Mouse (Mus musculus) intestine, embryonic 14.5 days (tissue): ENCODE data around the gene Fam219a. TPM values are rescaled to one million over a fixed set of nuclear protein-coding genes. Genes with fewer than 3 reads are reported as not detected.

Experiments used
- ATAC-seq: fragments of 200-750 bp; cut with Nextera tagmentation; replicated peaks from 2 replicates; pipeline ENCODE4 v1.8.0; 2017; ENCODE audit warnings: low read depth, moderate number of reproducible peaks, moderate TSS enrichment, moderate library complexity; ENCODE audit not compliant: low FRiP score, low TSS enrichment
- DNase-seq: peaks from one replicate; pipeline ENCODE4 v3.0.0-alpha.2; 2018; ENCODE audit warnings: low spot score
- H3K27ac ChIP-seq: fragments of 300-500 bp; sonication (generic); 2 replicates; pipeline ENCODE4 v1.5.1; 2014; ENCODE audit warnings: low read depth, mild to moderate bottlenecking, control low read depth
- H3K27me3 ChIP-seq: fragments of 300-500 bp; sonication (generic); replicated peaks from 2 replicates; pipeline ENCODE4 v1.6.1; 2014; ENCODE audit warnings: low read length, control low read depth; ENCODE audit not compliant: control insufficient read depth, insufficient read depth
- H3K36me3 ChIP-seq: fragments of 300-500 bp; sonication (generic); 2 replicates; pipeline ENCODE4 v1.6.1; 2014; ENCODE audit warnings: low read length, control low read depth; ENCODE audit not compliant: control insufficient read depth, insufficient read depth
- H3K4me1 ChIP-seq: fragments of 300-500 bp; sonication (generic); replicated peaks from 2 replicates; pipeline ENCODE4 v1.6.1; 2014; ENCODE audit warnings: low read length, control low read depth, mixed read lengths; ENCODE audit not compliant: control insufficient read depth, insufficient read depth
- H3K4me2 ChIP-seq: fragments of 300-500 bp; sonication (generic); 2 replicates; pipeline ENCODE4 v1.6.1; 2014; ENCODE audit warnings: low read length
- H3K4me3 ChIP-seq: fragments of 300-500 bp; sonication (generic); 2 replicates; pipeline ENCODE4 v1.5.1; 2014; ENCODE audit warnings: low read depth, low read length, control low read depth, mixed read lengths
- H3K9ac ChIP-seq: fragments of 300-500 bp; sonication (generic); 2 replicates; pipeline ENCODE4 v1.6.1; 2014; ENCODE audit warnings: mild to moderate bottlenecking, low read length
- H3K9me3 ChIP-seq: fragments of 300-500 bp; sonication (generic); 2 replicates; pipeline ENCODE4 v1.6.1; 2016; ENCODE audit warnings: low read length, control low read depth; ENCODE audit not compliant: control insufficient read depth
- WGBS: fragments of 180-500 bp; shearing (Covaris S2); extraction: QIAGEN DNeasy Blood & Tissue Kit; methylation state at CpG from one replicate; pipeline ENCODE4 v1.1.7; 2014; 5-methylcytosine and 5-hydroxymethylcytosine counted together
- polyA plus RNA-seq: library from polyadenylated mRNA; unstranded; fragments of >200 nt; fragmentation: Nextera tagmentation; extraction: Ambion mirVana; gene quantifications from 2 replicates; pipeline ENCODE4 v1.2.1, GENCODE M21; 2014

The Fam219a gene
- polyA plus RNA-seq, 1 experiment from 2014 or later: 2.2 TPM

DNA sequence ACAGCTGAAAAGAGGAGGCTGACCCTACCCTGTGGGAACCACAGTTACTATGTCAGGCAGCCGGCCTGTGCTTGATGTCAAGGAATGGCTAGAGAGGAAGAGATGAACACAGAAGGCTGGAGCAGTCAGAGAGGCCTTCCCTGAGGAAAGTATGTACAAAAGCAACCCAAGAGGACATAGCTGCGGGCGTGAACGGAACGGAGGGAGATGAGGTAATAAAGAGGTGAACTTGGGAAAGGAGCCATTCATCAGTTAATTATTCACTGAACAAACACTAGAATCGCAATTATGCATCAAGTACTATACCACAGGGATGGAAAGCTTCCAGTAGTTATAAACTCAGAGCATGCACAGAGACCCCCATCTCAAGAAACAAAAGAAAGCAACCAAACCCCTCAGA lies 47.2 kb downstream of the Fam219a start:
- no peaks in the 10 kb centered on the region for H3K36me3 ChIP-seq
- H3K4me1 ChIP-seq: no peaks in the 10 kb centered on the region
- no peak overlapping the region for H3K4me2 ChIP-seq
- ATAC-seq (no peak), DNase-seq (no peak)
- no peak overlapping the region for H3K27ac ChIP-seq
- H3K27me3 ChIP-seq: 0 out of 2 replicates have a peak, but pooled peaks cover 4% of the 10 kb centered on the region
- WGBS: 72% methylated on average over 6 of the region's 6 CpGs
- no peaks in the 10 kb centered on the region for H3K9me3 ChIP-seq
- H3K9ac ChIP-seq: no peak overlapping the region
- H3K4me3 ChIP-seq: no peak overlapping the region

- Histone ChIP-seq H3K4me2 (no peak overlapping the region), H3K36me3 (no peaks in the 10 kb centered on the region), H3K4me3 (no peak overlapping the region), H3K27me3 (0 out of 2 replicates have a peak, but pooled peaks cover 4% of the 10 kb centered on the region), H3K4me1 (no peaks in the 10 kb centered on the region), H3K9me3 (no peaks in the 10 kb centered on the region), H3K27ac (no peak overlapping the region), H3K9ac (no peak overlapping the region)
- DNase-seq: no peak
- no peak for ATAC-seq
- WGBS: 33% methylated on average over 14 of the region's 14 CpGs
These were observed 48.7 kb downstream of the Fam219a start for GRCm38 (mm10) chr4:41520641-41521040.

DNA sequence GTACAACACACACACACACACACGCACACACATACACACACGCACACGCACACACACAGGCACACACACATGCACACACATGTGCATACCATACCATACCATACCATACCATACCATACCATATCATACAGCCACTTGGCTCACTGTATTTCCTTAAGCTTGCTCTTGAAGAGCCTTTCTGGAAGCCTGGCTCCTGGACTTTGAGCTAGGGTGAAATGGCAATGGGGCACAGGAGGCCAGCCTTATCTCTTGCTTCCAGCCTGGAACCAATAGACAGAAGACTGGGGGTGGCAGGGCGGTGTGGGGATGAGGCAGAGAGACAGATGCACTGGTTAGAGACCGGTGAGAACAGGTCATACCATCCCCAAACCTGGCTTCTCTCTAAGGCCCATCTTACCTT lies 50.1 kb downstream of the Fam219a start:
- H3K9me3 ChIP-seq: no peaks in the 10 kb centered on the region
- no peak overlapping the region for H3K27ac ChIP-seq
- H3K9ac ChIP-seq: no peak overlapping the region
- no peak overlapping the region for H3K4me2 ChIP-seq
- H3K4me3 ChIP-seq: no peak overlapping the region
- H3K27me3 ChIP-seq: 0 out of 2 replicates have a peak, but pooled peaks cover 4% of the 10 kb centered on the region
- 87% methylated on average over 5 of the region's 5 CpGs for WGBS
- no peaks in the 10 kb centered on the region for H3K36me3 ChIP-seq
- H3K4me1 ChIP-seq: no peaks in the 10 kb centered on the region
- no peak for DNase-seq
- no peak for ATAC-seq

GRCm38 (mm10) chr4:41518349-41518748 lies 51.0 kb downstream of the Fam219a start:
- no peaks in the 10 kb centered on the region for H3K4me1 ChIP-seq
- H3K9me3 ChIP-seq: no peaks in the 10 kb centered on the region
- no peak for ATAC-seq
- no peaks in the 10 kb centered on the region for H3K36me3 ChIP-seq
- no peak overlapping the region for H3K9ac ChIP-seq
- H3K27ac ChIP-seq: no peak overlapping the region
- WGBS: 71% methylated on average over 7 of the region's 7 CpGs
- H3K4me3 ChIP-seq: no peak overlapping the region
- DNase-seq: no peak
- no peak overlapping the region for H3K4me2 ChIP-seq
- 0 out of 2 replicates have a peak, but pooled peaks cover 4% of the 10 kb centered on the region for H3K27me3 ChIP-seq

GRCm38 (mm10) chr4:41517233-41517632 lies 52.1 kb downstream of the Fam219a start, which contains the start of gene 1110017D15Rik:
1110017D15Rik (minus strand) TSS chr4:41517333.
- Histone ChIP-seq H3K27ac (no peak within 1 kb of the TSS), H3K36me3 (no peaks in the 10 kb centered on the region), H3K4me2 (no peak within 1 kb of the TSS), H3K9ac (no peak within 1 kb of the TSS), H3K4me1 (no peaks in the 10 kb centered on the region), H3K9me3 (no peaks in the 10 kb centered on the region), H3K27me3 (0 out of 2 replicates have a peak, but pooled peaks cover 4% of the 10 kb centered on the region), H3K4me3 (no peak within 1 kb of the TSS)
- ATAC-seq (no peak), DNase-seq (no peak)
- WGBS: 88% methylated on average over 2 of the region's 2 CpGs

DNA sequence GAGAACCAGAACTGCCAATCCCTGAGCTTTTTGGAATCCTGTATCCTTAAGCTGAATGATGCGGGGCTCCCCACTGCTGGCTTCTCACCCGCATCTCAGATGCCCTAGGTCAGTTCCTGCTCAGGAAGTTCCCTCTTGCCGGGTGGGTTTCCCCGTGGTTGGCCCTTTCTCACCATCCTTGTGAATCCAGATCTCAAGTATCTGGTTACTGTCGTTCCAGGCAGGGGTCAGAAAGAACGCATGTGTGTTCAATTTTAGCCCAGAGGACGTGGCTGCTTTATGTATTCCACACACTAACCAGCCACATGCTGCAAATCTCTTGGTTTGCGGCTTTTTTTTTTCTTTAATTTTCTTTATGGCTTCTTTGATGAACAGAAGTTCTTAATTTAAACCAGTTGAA lies 55.6 kb downstream of the Fam219a start:
- Histone ChIP-seq H3K4me3 (no peak overlapping the region), H3K9me3 (no peaks in the 10 kb centered on the region)

DNA sequence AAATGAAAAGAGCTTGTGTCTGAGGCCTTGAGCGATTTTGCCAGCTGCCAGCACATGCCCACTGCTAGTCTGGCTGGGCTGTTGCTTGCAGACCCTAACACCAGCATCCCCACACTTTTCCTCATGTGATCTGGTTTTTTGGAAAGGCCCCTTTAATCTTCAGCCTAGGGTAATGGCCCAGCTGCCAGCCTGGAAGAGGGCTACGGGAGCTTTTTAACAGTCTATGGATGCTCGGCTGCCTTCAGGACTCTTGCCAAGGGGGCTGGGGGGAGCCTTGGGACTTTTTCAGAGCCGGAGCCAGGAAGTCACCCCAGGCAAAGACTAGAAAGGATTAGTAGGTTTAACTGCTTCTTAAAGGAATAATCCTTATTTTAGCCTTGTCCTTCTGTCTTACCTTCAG lies 56.0 kb downstream of the Fam219a start:
- Histone ChIP-seq H3K27ac (no peak overlapping the region), H3K9ac (no peak overlapping the region), H3K4me3 (no peak overlapping the region), H3K36me3 (no peaks in the 10 kb centered on the region), H3K9me3 (no peaks in the 10 kb centered on the region), H3K27me3 (no peaks in the 10 kb centered on the region; the same call in 1 of the 2 replicates), H3K4me1 (no peaks in the 10 kb centered on the region), H3K4me2 (no peak overlapping the region)
- no peak for ATAC-seq
- 34% methylated on average over 4 of the region's 4 CpGs for WGBS
- no peak for DNase-seq

More for the DNA sequence above, 55.6 kb downstream of the Fam219a start:
- no peak for ATAC-seq
- DNase-seq: no peak
- Histone ChIP-seq H3K27ac (no peak overlapping the region), H3K9ac (no peak overlapping the region), H3K4me2 (no peak overlapping the region), H3K4me1 (no peaks in the 10 kb centered on the region), H3K27me3 (no peaks in the 10 kb centered on the region; the same call in 1 of the 2 replicates), H3K36me3 (no peaks in the 10 kb centered on the region)
- 18% methylated on average over 8 of the region's 8 CpGs for WGBS

DNA sequence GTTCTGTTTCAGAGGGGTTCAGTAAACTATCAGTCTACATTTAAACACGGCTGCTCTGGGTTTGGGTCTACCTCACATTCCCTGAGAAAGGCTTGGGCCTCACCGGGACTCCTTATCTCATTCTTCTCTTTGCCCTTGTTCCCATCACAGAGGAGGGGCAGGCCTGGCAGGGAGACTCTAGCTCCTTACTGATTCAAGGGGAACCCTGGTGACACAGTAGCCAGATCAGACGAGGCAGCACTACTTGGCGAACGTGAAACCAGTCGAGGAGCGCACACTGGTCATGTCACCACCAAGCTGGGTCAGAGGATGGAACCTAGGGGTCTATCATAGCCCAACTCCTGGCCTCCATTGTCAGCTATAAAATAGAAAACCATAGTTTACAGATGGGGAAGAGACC lies 61.3 kb downstream of the Fam219a start:
- H3K4me3 ChIP-seq: no peak overlapping the region
- WGBS: 46% methylated on average over 7 of the region's 7 CpGs
- H3K27me3 ChIP-seq: no peaks in the 10 kb centered on the region; the same call in 1 of the 2 replicates
- no peak overlapping the region for H3K27ac ChIP-seq
- no peak overlapping the region for H3K9ac ChIP-seq
- H3K4me2 ChIP-seq: no peak overlapping the region
- ATAC-seq: no peak
- H3K4me1 ChIP-seq: no peaks in the 10 kb centered on the region
- DNase-seq: no peak
- no peaks in the 10 kb centered on the region for H3K9me3 ChIP-seq
- no peaks in the 10 kb centered on the region for H3K36me3 ChIP-seq

- H3K4me2 ChIP-seq: peak overlapping the region; percentile 65
- H3K27me3 ChIP-seq: no peaks in the 10 kb centered on the region; the same call in 1 of the 2 replicates
- peaks cover 2% of the 10 kb centered on the region; the same call in 1 of the 2 replicates for H3K4me1 ChIP-seq
- H3K27ac ChIP-seq: no peak overlapping the region
- H3K4me3 ChIP-seq: peak overlapping the region; percentile 49
- H3K9ac ChIP-seq: peak overlapping the region; percentile 34
- DNase-seq: no peak
- ATAC-seq: peak; percentile 14; the same call in 1 of the 2 replicates
- WGBS: 3% methylated on average over 22 of the region's 22 CpGs
- no peaks in the 10 kb centered on the region for H3K9me3 ChIP-seq
- H3K36me3 ChIP-seq: no peaks in the 10 kb centered on the region
These were observed 61.9 kb downstream of the Fam219a start for GRCm38 (mm10) chr4:41507326-41507924.
